Mouse (Mus musculus) mature B cell (primary cell): ENCODE measurements around the gene Ifngr2.

ENCODE experiments used
- in situ Hi-C: fragments of 300-500 bp; cut with MboI; formaldehyde crosslinking; loops from 2 replicates; pipeline ENCODE4 v1.14.3; 2019

Gene Ifngr2

GRCm38 (mm10) chr16:91564580-91565291 lies 17.9 kb downstream of the Ifngr2 start:
- in situ Hi-C loops: no loop called here

- in situ Hi-C loops: no loop called here
Measured at GRCm38 (mm10) chr16:91565292-91565951, 18.6 kb downstream of the Ifngr2 start.

GRCm38 (mm10) chr16:91566002-91566401 lies 19.1 kb downstream of the Ifngr2 start:
- in situ Hi-C loops: no loop called here

- in situ Hi-C loops: no loop called here
Measured at GRCm38 (mm10) chr16:91568960-91569359, 22.1 kb downstream of the Ifngr2 start.

- in situ Hi-C loops: no loop called here
Measured at GRCm38 (mm10) chr16:91571105-91571504, 24.2 kb downstream of the Ifngr2 start.

- in situ Hi-C loops: no loop called here
Measured at GRCm38 (mm10) chr16:91575151-91575550, 28.3 kb downstream of the Ifngr2 start.

GRCm38 (mm10) chr16:91578980-91579720 lies 32.3 kb downstream of the Ifngr2 start:
- in situ Hi-C loops: no loop called here

GRCm38 (mm10) chr16:91582307-91582706 lies 35.4 kb downstream of the Ifngr2 start:
- in situ Hi-C loops: no loop called here

GRCm38 (mm10) chr16:91585617-91586016 lies 38.7 kb downstream of the Ifngr2 start:
- in situ Hi-C loops: no loop called here

GRCm38 (mm10) chr16:91586244-91586643 lies 39.4 kb downstream of the Ifngr2 start:
- in situ Hi-C loops: no loop called here

- in situ Hi-C loops: no loop called here
Measured at GRCm38 (mm10) chr16:91587730-91588453, 41.0 kb downstream of the Ifngr2 start.

GRCm38 (mm10) chr16:91588703-91589102 lies 41.8 kb downstream of the Ifngr2 start:
- in situ Hi-C loops: no loop called here

GRCm38 (mm10) chr16:91592162-91592561 lies 45.3 kb downstream of the Ifngr2 start:
- in situ Hi-C loops: no loop called here

GRCm38 (mm10) chr16:91593262-91593661 lies 46.4 kb downstream of the Ifngr2 start:
- in situ Hi-C loops: no loop called here

GRCm38 (mm10) chr16:91595076-91595475 lies 48.2 kb downstream of the Ifngr2 start:
- in situ Hi-C loops: no loop called here

GRCm38 (mm10) chr16:91596397-91596778 lies 49.5 kb downstream of the Ifngr2 start:
- in situ Hi-C loops: no loop called here

- in situ Hi-C loops: no loop called here
Measured at GRCm38 (mm10) chr16:91596779-91597671, 50.2 kb downstream of the Ifngr2 start.

- in situ Hi-C loops: no loop called here
Measured at GRCm38 (mm10) chr16:91597672-91598010, 50.8 kb downstream of the Ifngr2 start, which contains the start of gene Tmem50b. Gene Tmem50b (minus strand): TSS chr16:91597800.

- in situ Hi-C loops: no loop called here
Measured at GRCm38 (mm10) chr16:91599242-91599641, 52.4 kb downstream of the Ifngr2 start.

GRCm38 (mm10) chr16:91601081-91601480 lies 54.2 kb downstream of the Ifngr2 start:
- in situ Hi-C loops: no loop called here

GRCm38 (mm10) chr16:91601693-91602092 lies 54.8 kb downstream of the Ifngr2 start:
- in situ Hi-C loops: no loop called here
